In the genomic region with DNA sequence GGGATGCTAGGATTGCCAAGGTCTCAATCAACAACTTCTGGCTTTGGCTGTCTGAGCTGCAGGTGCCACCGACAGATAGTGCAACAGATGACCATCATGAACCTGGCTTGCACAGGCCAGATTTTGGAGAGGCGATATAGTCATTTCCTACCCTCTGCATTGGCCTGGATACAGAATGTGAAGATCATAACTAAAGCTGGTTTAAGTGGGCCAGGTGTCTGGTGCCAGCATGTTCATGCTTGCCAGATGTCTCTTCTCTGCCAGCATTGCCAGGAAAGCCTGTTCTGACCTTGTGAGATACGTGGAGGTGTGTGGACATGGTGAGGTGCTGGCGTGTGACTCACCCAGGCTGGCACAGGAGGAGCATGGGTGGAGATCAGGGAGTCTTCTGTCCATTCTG, we compare ENCODE assay signal across 18 mouse cellular contexts.
DNase-seq lines count a peak whose midpoint lies in the region; ATAC-seq lines count a peak whose summit lies in the region.
"Had no signal": no experiment of that assay in that cellular context is flagged by ENCODE, and none has a peak within 500 bp of the region (broad histone marks: within the 10 kb centered on the region; RNA-seq: fewer than 3 reads in every experiment).

No protein-coding gene starts in this region.

- H3K36me3 ChIP-seq in heart, embryonic 11.5 days (ENCODE audit: control insufficient read depth, insufficient read depth, low read length): no peaks in the 10 kb centered on the region
- H3K36me3 ChIP-seq: embryonic facial prominence, embryonic 12.5 days; limb, embryonic 10.5 days; stomach, embryonic 15.5 days had no signal

- WGBS in heart, embryonic 11.5 days (ENCODE audit: insufficient replicate concordance): 75% methylated on average over 4 of the region's 4 CpGs

- no peak for ATAC-seq in heart, embryonic 11.5 days (replicated peaks; ENCODE audit: insufficient number of reproducible peaks, low FRiP score, low TSS enrichment)
- ATAC-seq: lung, postnatal 0 days had no signal

- no peak overlapping the region for H3K27ac ChIP-seq in heart, embryonic 11.5 days (ENCODE audit: low read depth, low read length)
- H3K27ac ChIP-seq: embryonic facial prominence, embryonic 12.5 days; hindbrain, embryonic 14.5 days; limb, embryonic 10.5 days; liver, embryonic 14.5 days; stomach, embryonic 15.5 days had no signal

- peak; percentile 68 to 75 for DNase-seq in heart, adult 18-20 months
- DNase-seq in Muller cell, postnatal 12 days (ENCODE audit: inconsistent ontology term): peak; percentile 11
- peak; percentile 75 for DNase-seq in cerebellum, adult 9-10 months
- DNase-seq in heart, adult 9 months (ENCODE audit: low spot score in 2 of 2): peak; percentile 54 to 63
- no peak for DNase-seq in right cerebral cortex, postnatal 10 days (ENCODE audit: low spot score in 2 of 2)
- no peak for DNase-seq in right cerebral cortex, adult 2 months (ENCODE audit: low spot score in 2 of 2)
- no peak for DNase-seq in gastrocnemius, postnatal 25 days
- DNase-seq: adrenal gland, postnatal 36 days; kidney, adult 9 months; layer of hippocampus, postnatal 36 days; thymus, postnatal 14 days had no signal

- no peaks in the 10 kb centered on the region for H3K9me3 ChIP-seq in heart, embryonic 11.5 days (replicated peaks; ENCODE audit: control insufficient read depth, low read length)
- H3K9me3 ChIP-seq: embryonic facial prominence, embryonic 12.5 days; limb, embryonic 10.5 days; stomach, embryonic 15.5 days had no signal

- no peak overlapping the region for H3K4me2 ChIP-seq in heart, embryonic 11.5 days
- H3K4me2 ChIP-seq: embryonic facial prominence, embryonic 12.5 days; hindbrain, embryonic 14.5 days; stomach, embryonic 15.5 days had no signal

- H3K4me1 ChIP-seq in heart, embryonic 11.5 days (ENCODE audit: control insufficient read depth, insufficient read depth, low read length): no peaks in the 10 kb centered on the region
- H3K4me1 ChIP-seq: embryonic facial prominence, embryonic 12.5 days; limb, embryonic 10.5 days; stomach, embryonic 15.5 days had no signal

- H3K9ac ChIP-seq in heart, embryonic 11.5 days (ENCODE audit: low read depth, low read length): no peak overlapping the region
- H3K9ac ChIP-seq: embryonic facial prominence, embryonic 12.5 days; hindbrain, embryonic 14.5 days; liver, embryonic 14.5 days; stomach, embryonic 15.5 days had no signal

- no peaks in the 10 kb centered on the region for H3K27me3 ChIP-seq in heart, embryonic 11.5 days (ENCODE audit: control insufficient read depth, insufficient read depth, low read length)
- H3K27me3 ChIP-seq: embryonic facial prominence, embryonic 12.5 days; stomach, embryonic 15.5 days had no signal

- no peak overlapping the region for H3K4me3 ChIP-seq in heart, embryonic 11.5 days (ENCODE audit: low read depth, low read length)
- H3K4me3 ChIP-seq: embryonic facial prominence, embryonic 12.5 days; limb, embryonic 10.5 days; stomach, embryonic 15.5 days had no signal

Comparison
In these comparisons a context has a peak if more than half of its experiments do, and no peak if none do; other contexts are left out.
1. DNase-seq: peak in heart, adult 18-20 months (2 of 2), Muller cell, postnatal 12 days (single experiment), cerebellum, adult 9-10 months (single experiment) and heart, adult 9 months (2 of 2); none in right cerebral cortex, postnatal 10 days (0 of 2), right cerebral cortex, adult 2 months (0 of 2) and gastrocnemius, postnatal 25 days (single experiment).